8 mouse cellular contexts compared by ENCODE assay signal in the genomic region with DNA sequence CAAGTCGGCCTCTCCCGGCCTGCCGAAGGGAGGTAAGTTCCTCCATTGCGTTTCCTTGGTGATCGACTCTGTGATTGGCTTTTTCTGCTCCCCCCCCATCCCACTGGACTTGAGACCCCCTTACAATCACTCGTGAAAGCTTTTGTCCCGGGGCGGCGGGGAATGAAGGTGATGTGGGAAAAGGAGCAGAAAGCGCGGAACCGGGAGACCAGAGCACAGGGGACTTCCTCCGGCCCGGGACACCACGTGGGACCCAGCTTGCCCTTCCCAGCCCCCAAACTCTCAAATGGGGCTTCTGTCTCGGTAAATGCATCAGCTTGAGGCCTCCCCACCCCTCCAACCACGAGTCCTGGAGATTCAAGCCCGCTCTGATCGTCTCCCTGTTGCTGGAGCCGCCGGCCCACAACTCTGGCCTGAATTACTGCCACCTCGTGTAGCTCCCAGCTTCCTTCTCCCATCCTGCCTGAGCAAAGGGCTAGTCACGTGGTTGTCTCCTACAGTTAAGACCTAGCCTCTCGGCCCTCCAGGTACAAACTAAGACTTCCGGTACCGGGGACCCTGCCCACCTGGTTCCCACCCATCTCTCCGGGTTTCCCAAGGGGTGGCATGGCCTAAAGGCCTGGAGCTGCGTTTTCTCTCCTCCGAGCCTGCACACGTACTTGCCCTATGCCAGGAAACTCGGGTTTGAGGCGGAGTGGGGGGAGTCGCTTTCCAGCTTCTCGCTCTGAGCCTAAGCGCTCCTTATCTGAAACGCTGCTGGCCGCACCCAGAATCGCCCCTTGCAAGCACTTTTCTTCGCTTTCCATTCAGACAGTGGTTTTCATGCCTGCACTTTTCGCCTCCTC. TPM values are rescaled to one million over a fixed set of nuclear protein-coding genes. Genes with fewer than 3 reads are reported as not detected.
DNase-seq lines count a peak whose midpoint lies in the region; ATAC-seq lines count a peak whose summit lies in the region.

No protein-coding gene starts in this region.

- H3K4me3 ChIP-seq in hindbrain, embryonic 15.5 days: peak overlapping the region; percentile 52
- H3K4me3 ChIP-seq in limb, embryonic 13.5 days: peak overlapping the region; percentile 64
- H3K4me3 ChIP-seq in midbrain, embryonic 12.5 days: peak overlapping the region; percentile 60

- H3K27ac ChIP-seq in hindbrain, embryonic 15.5 days (replicated peaks): peak overlapping the region; percentile 81
- peak overlapping the region; percentile 96 for H3K27ac ChIP-seq in limb, embryonic 13.5 days
- peak overlapping the region; percentile 78 for H3K27ac ChIP-seq in midbrain, embryonic 12.5 days (replicated peaks)

- peaks cover 35% of the 10 kb centered on the region for H3K4me1 ChIP-seq in hindbrain, embryonic 15.5 days (replicated peaks)
- peaks cover 35% of the 10 kb centered on the region for H3K4me1 ChIP-seq in limb, embryonic 13.5 days
- peaks cover 40% of the 10 kb centered on the region for H3K4me1 ChIP-seq in midbrain, embryonic 12.5 days

- H3K9me3 ChIP-seq in hindbrain, embryonic 15.5 days: no peaks in the 10 kb centered on the region
- no peaks in the 10 kb centered on the region for H3K9me3 ChIP-seq in limb, embryonic 13.5 days
- no peaks in the 10 kb centered on the region for H3K9me3 ChIP-seq in midbrain, embryonic 12.5 days

- peak; percentile 28 to 32 for DNase-seq in left cerebral cortex, adult 18-20 months (ENCODE audit: low spot score in 2 of 2)
- DNase-seq in left cerebral cortex, adult 11 months (ENCODE audit: low spot score): no peak
- DNase-seq in cerebellum, postnatal 14 days: peak; percentile 48 to 50
- DNase-seq in gastrocnemius, adult 18-20 months (ENCODE audit: low spot score): peak; percentile 62
- DNase-seq in spleen, postnatal 36 days (ENCODE audit: low spot score in 2 of 2): peak; percentile 43 to 52

- peak overlapping the region; percentile 58 for H3K9ac ChIP-seq in hindbrain, embryonic 15.5 days
- peak overlapping the region; percentile 81 for H3K9ac ChIP-seq in limb, embryonic 13.5 days
- peak overlapping the region; percentile 54 for H3K9ac ChIP-seq in midbrain, embryonic 12.5 days (replicated peaks)

- H3K36me3 ChIP-seq in hindbrain, embryonic 15.5 days: no peaks in the 10 kb centered on the region
- no peaks in the 10 kb centered on the region for H3K36me3 ChIP-seq in limb, embryonic 13.5 days
- no peaks in the 10 kb centered on the region for H3K36me3 ChIP-seq in midbrain, embryonic 12.5 days

- 1% methylated on average over 40 of the region's 40 CpGs for WGBS in hindbrain, embryonic 15.5 days
- under 1% methylated on average over 40 of the region's 40 CpGs for WGBS in limb, embryonic 13.5 days
- under 1% methylated on average over 40 of the region's 40 CpGs for WGBS in midbrain, embryonic 12.5 days

- H3K4me2 ChIP-seq in hindbrain, embryonic 15.5 days: peak overlapping the region; percentile 94
- peak overlapping the region; percentile 89 for H3K4me2 ChIP-seq in limb, embryonic 13.5 days (replicated peaks)
- H3K4me2 ChIP-seq in midbrain, embryonic 12.5 days (replicated peaks): peak overlapping the region; percentile 87

- no peaks in the 10 kb centered on the region for H3K27me3 ChIP-seq in hindbrain, embryonic 15.5 days
- no peaks in the 10 kb centered on the region for H3K27me3 ChIP-seq in limb, embryonic 13.5 days
- no peaks in the 10 kb centered on the region for H3K27me3 ChIP-seq in midbrain, embryonic 12.5 days

- ATAC-seq in hindbrain, embryonic 15.5 days (ENCODE audit: low FRiP score, low read depth): peak; percentile 24; the same call in 1 of the 2 replicates
- peak; percentile 37 for ATAC-seq in limb, embryonic 13.5 days (ENCODE audit: low FRiP score, low read depth)
- ATAC-seq in midbrain, embryonic 12.5 days (ENCODE audit: low FRiP score, low read depth): no peak

RNA-seq across cellular contexts. Expression of a gene that starts 5.3 kb away (rescaled TPM):
- total RNA-seq in left cerebral cortex, adult 18-20 months (2021): 100 to 1,000 TPM; 191 to 199 TPM
- total RNA-seq in gastrocnemius, adult 18-20 months (2021): 100 to 1,000 TPM in 1 of 2 experiments, 10 to 100 TPM in 1; 87.1 to 104 TPM
- 315 and 329 TPM in 2 replicates for polyA plus RNA-seq in hindbrain, embryonic 15.5 days (2015; fragmentation: Nextera tagmentation; extraction: Ambion mirVana)
- 514 and 554 TPM in 2 replicates for polyA plus RNA-seq in limb, embryonic 13.5 days (2015; fragmentation: Nextera tagmentation; extraction: Ambion mirVana)
- 627 and 693 TPM in 2 replicates for polyA plus RNA-seq in midbrain, embryonic 12.5 days (2016; fragmentation: Nextera tagmentation; extraction: Ambion mirVana)

RNA-seq across cellular contexts. Expression of a gene that starts 13.8 kb away (rescaled TPM):
- total RNA-seq in left cerebral cortex, adult 18-20 months (2021): 10 to 100 TPM; 39.5 to 45.2 TPM
- 1 to 10 TPM; 3.6 to 4.3 TPM for total RNA-seq in gastrocnemius, adult 18-20 months (2021)
- polyA plus RNA-seq in hindbrain, embryonic 15.5 days (2015; fragmentation: Nextera tagmentation; extraction: Ambion mirVana): 73.9 and 79.0 TPM in 2 replicates
- polyA plus RNA-seq in limb, embryonic 13.5 days (2015; fragmentation: Nextera tagmentation; extraction: Ambion mirVana): 40.4 and 42.5 TPM in 2 replicates
- 38.0 and 39.1 TPM in 2 replicates for polyA plus RNA-seq in midbrain, embryonic 12.5 days (2016; fragmentation: Nextera tagmentation; extraction: Ambion mirVana)

RNA-seq across cellular contexts. Expression of a gene that starts 15.0 kb away (rescaled TPM):
- 1 to 10 TPM; 3.8 TPM for total RNA-seq in left cerebral cortex, adult 18-20 months (2021)
- total RNA-seq in gastrocnemius, adult 18-20 months (2021): 1 to 10 TPM; 2.5 to 3.9 TPM
- polyA plus RNA-seq in hindbrain, embryonic 15.5 days (2015; fragmentation: Nextera tagmentation; extraction: Ambion mirVana): 2.4 and 2.8 TPM in 2 replicates
- polyA plus RNA-seq in limb, embryonic 13.5 days (2015; fragmentation: Nextera tagmentation; extraction: Ambion mirVana): 8.6 and 10.0 TPM in 2 replicates
- polyA plus RNA-seq in midbrain, embryonic 12.5 days (2016; fragmentation: Nextera tagmentation; extraction: Ambion mirVana): 8.7 and 9.2 TPM in 2 replicates

RNA-seq across cellular contexts. Expression of a gene that starts 31.0 kb away (rescaled TPM):
- total RNA-seq in left cerebral cortex, adult 18-20 months (2021): 1 to 10 TPM; 6.1 to 6.7 TPM
- total RNA-seq in gastrocnemius, adult 18-20 months (2021): 1 to 10 TPM; 2.1 to 2.8 TPM
- polyA plus RNA-seq in hindbrain, embryonic 15.5 days (2015; fragmentation: Nextera tagmentation; extraction: Ambion mirVana): 26.3 and 27.7 TPM in 2 replicates
- 25.3 and 27.9 TPM in 2 replicates for polyA plus RNA-seq in limb, embryonic 13.5 days (2015; fragmentation: Nextera tagmentation; extraction: Ambion mirVana)
- 22.8 and 23.9 TPM in 2 replicates for polyA plus RNA-seq in midbrain, embryonic 12.5 days (2016; fragmentation: Nextera tagmentation; extraction: Ambion mirVana)
